Comparison of ENCODE assay signal across 8 mouse cellular contexts in the genomic region with DNA sequence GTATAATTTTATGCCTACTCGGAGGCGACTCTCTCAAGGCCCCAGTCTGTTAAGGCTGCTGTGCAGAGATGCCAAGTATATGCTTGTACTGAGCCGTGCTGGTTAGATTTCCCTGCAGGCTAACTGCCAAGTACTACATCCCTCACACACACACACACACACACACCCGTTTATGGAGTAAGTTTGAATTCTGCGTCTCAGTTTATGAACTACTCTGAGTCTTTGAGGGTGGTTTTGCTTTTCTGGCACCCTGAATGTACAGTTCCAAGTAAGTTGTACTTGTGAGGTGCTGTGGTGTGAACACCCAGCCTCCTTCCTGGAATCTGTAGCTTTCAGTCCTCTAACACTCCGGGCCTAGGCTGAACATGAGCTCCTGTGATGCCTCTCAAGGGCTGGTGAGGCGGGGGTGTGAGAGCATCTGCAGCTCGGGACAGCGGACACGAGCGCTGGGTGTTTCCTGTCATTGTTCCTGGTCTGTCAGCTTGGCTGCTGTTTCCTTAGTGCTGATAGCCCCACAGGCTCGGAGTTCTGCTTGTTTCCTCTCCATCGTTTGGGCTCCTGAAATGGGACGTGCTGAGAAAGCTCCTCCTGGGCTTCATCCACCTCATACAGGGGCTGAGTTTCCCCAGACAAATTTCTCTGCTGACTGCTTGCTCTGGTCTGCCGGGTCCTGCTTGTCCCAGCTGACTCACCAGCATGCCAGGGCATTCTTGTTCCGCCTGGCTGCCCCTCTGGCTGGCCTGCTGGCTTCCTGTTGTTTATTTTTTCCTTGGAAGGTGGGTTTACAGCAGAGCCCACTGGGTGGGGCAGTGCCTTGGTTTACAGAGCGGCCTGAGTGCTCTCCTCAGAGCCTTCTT. TPM values are rescaled to one million over a fixed set of nuclear protein-coding genes. Genes with fewer than 3 reads are reported as not detected.
A peak's percentile ranks its signal among the peaks of the same experiment; 100 is the strongest.
DNase-seq lines count a peak whose midpoint lies in the region; ATAC-seq and TF ChIP-seq lines count a peak whose summit lies in the region.

No protein-coding gene starts in this region.

- 0 out of 2 replicates have a peak, but pooled peaks cover 2% of the 10 kb centered on the region for H3K79me2 ChIP-seq in heart, adult 2 months (replicated peaks; ENCODE audit: control insufficient read depth, insufficient read depth, low read length)

- TF ChIP-seq CTCF in heart, adult 2 months (IDR thresholded peaks at IDR 0.05): no peak
- peak; percentile 21 for TF ChIP-seq CTCF in lung, postnatal 0 days (IDR thresholded peaks at IDR 0.05)

- peak; percentile 20 for DNase-seq in hindbrain, embryonic 10.5 days (ENCODE audit: low spot score)
- DNase-seq in adipocyte (ENCODE audit: low spot score): peak; percentile 18
- peak; percentile 61 to 77 for DNase-seq in heart, adult 2 months
- peak; percentile 76 for DNase-seq in lung, postnatal 0 days (ENCODE audit: low spot score)
- no peak for DNase-seq in thymus, adult 18-20 months

- no peak overlapping the region for H3K4me3 ChIP-seq in hindbrain, embryonic 10.5 days
- no peak overlapping the region for H3K4me3 ChIP-seq in hindbrain, embryonic 12.5 days
- no peak overlapping the region; the same call in 1 of the 2 replicates for H3K4me3 ChIP-seq in heart, adult 2 months
- H3K4me3 ChIP-seq in kidney, embryonic 16.5 days (ENCODE audit: low read length): peak overlapping the region; percentile 9; the same call in 1 of the 2 replicates
- H3K4me3 ChIP-seq in lung, postnatal 0 days (ENCODE audit: low read depth, low read length): no peak overlapping the region

- H3K4me2 ChIP-seq in hindbrain, embryonic 12.5 days (replicated peaks): no peak overlapping the region
- H3K4me2 ChIP-seq in kidney, embryonic 16.5 days (replicated peaks; ENCODE audit: low read depth, low read length): peak overlapping the region; percentile 36; the same call in 1 of the 2 replicates
- H3K4me2 ChIP-seq in lung, postnatal 0 days (replicated peaks; ENCODE audit: low read depth, low read length): no peak overlapping the region

- peak overlapping the region; percentile 67 for H3K27ac ChIP-seq in hindbrain, embryonic 10.5 days
- H3K27ac ChIP-seq in hindbrain, embryonic 12.5 days: no peak overlapping the region
- peak overlapping the region; percentile 90 for H3K27ac ChIP-seq in heart, adult 2 months
- H3K27ac ChIP-seq in kidney, embryonic 16.5 days (ENCODE audit: low read length): peak overlapping the region; percentile 92
- H3K27ac ChIP-seq in lung, postnatal 0 days (ENCODE audit: low read length): peak overlapping the region; percentile 78

- WGBS in hindbrain, embryonic 10.5 days: 68% methylated on average over 17 of the region's 17 CpGs
- WGBS in hindbrain, embryonic 12.5 days: 67% methylated on average over 17 of the region's 17 CpGs
- 20% methylated on average over 17 of the region's 17 CpGs for WGBS in heart, adult 2 months
- WGBS in kidney, embryonic 16.5 days: 26% methylated on average over 17 of the region's 17 CpGs
- WGBS in lung, postnatal 0 days: 47% methylated on average over 17 of the region's 17 CpGs

- H3K36me3 ChIP-seq in hindbrain, embryonic 10.5 days: peaks cover 83% of the 10 kb centered on the region
- peaks cover 64% of the 10 kb centered on the region for H3K36me3 ChIP-seq in hindbrain, embryonic 12.5 days
- peaks cover 12% of the 10 kb centered on the region for H3K36me3 ChIP-seq in heart, adult 2 months (ENCODE audit: control insufficient read depth, insufficient read depth, low read length)
- H3K36me3 ChIP-seq in kidney, embryonic 16.5 days (ENCODE audit: insufficient read depth, low read length): peaks cover 36% of the 10 kb centered on the region
- H3K36me3 ChIP-seq in lung, postnatal 0 days (ENCODE audit: insufficient read depth, low read length): 0 out of 2 replicates have a peak, but pooled peaks cover 2% of the 10 kb centered on the region

- no peak overlapping the region for H3K9ac ChIP-seq in hindbrain, embryonic 12.5 days
- peak overlapping the region; percentile 34; the same call in 1 of the 2 replicates for H3K9ac ChIP-seq in heart, adult 2 months (ENCODE audit: low read depth, low read length)
- H3K9ac ChIP-seq in kidney, embryonic 16.5 days (replicated peaks; ENCODE audit: low read length): peak overlapping the region; percentile 46
- no peak overlapping the region for H3K9ac ChIP-seq in lung, postnatal 0 days (replicated peaks; ENCODE audit: low read depth)

- no peaks in the 10 kb centered on the region for H3K27me3 ChIP-seq in hindbrain, embryonic 10.5 days (ENCODE audit: insufficient read depth, poor library complexity, severe bottlenecking)
- H3K27me3 ChIP-seq in hindbrain, embryonic 12.5 days: no peaks in the 10 kb centered on the region
- no peaks in the 10 kb centered on the region for H3K27me3 ChIP-seq in heart, adult 2 months (ENCODE audit: control insufficient read depth, insufficient read depth, low read length)
- H3K27me3 ChIP-seq in kidney, embryonic 16.5 days (ENCODE audit: insufficient read depth, low read length): no peaks in the 10 kb centered on the region
- H3K27me3 ChIP-seq in lung, postnatal 0 days (replicated peaks; ENCODE audit: insufficient read depth, low read length): no peaks in the 10 kb centered on the region

- no peak for ATAC-seq in hindbrain, embryonic 12.5 days (ENCODE audit: low FRiP score)
- ATAC-seq in kidney, embryonic 16.5 days (ENCODE audit: low FRiP score, low TSS enrichment): peak; percentile 86
- ATAC-seq in lung, postnatal 0 days: peak; percentile 91
- ATAC-seq in CD4-positive, CD25-positive, alpha-beta regulatory T cell, adult 4 months: no peak

- intact Hi-C loops in heart, adult 2 months (cut with DNase I): no loop called here

- peak; percentile 91 for TF ChIP-seq EP300 in heart, adult 2 months (IDR thresholded peaks at IDR 0.05; ENCODE audit: insufficient read depth, low read depth, low read length)
- no peak; the same call in none of the 2 replicates for TF ChIP-seq EP300 in lung, postnatal 0 days (IDR thresholded peaks at IDR 0.05)

- peak; percentile 69 for TF ChIP-seq POLR2A in heart, adult 2 months (IDR thresholded peaks at IDR 0.05; ENCODE audit: insufficient read depth, low read depth, low read length)

- H3K9me3 ChIP-seq in hindbrain, embryonic 10.5 days: no peaks in the 10 kb centered on the region
- H3K9me3 ChIP-seq in hindbrain, embryonic 12.5 days (replicated peaks): no peaks in the 10 kb centered on the region
- no peaks in the 10 kb centered on the region for H3K9me3 ChIP-seq in kidney, embryonic 16.5 days (ENCODE audit: low read length)
- H3K9me3 ChIP-seq in lung, postnatal 0 days (ENCODE audit: low read length): no peaks in the 10 kb centered on the region

- H3K4me1 ChIP-seq in hindbrain, embryonic 10.5 days (replicated peaks): peaks cover 23% of the 10 kb centered on the region
- 0 out of 2 replicates have a peak, but pooled peaks cover 3% of the 10 kb centered on the region for H3K4me1 ChIP-seq in hindbrain, embryonic 12.5 days
- peaks cover 12% of the 10 kb centered on the region for H3K4me1 ChIP-seq in heart, adult 2 months (ENCODE audit: control insufficient read depth, insufficient read depth, low read length)
- H3K4me1 ChIP-seq in kidney, embryonic 16.5 days (ENCODE audit: insufficient read depth, low read length): peaks cover 48% of the 10 kb centered on the region
- peaks cover 3% of the 10 kb centered on the region; the same call in 1 of the 2 replicates for H3K4me1 ChIP-seq in lung, postnatal 0 days (ENCODE audit: insufficient read depth, low read depth, low read length)

RNA-seq across cellular contexts. Expression of a gene that starts 7.9 kb away (rescaled TPM):
- 56.9 and 57.5 TPM in 2 replicates for polyA plus RNA-seq in hindbrain, embryonic 10.5 days (2016; fragmentation: Nextera tagmentation; extraction: Ambion mirVana)
- polyA plus RNA-seq in hindbrain, embryonic 12.5 days (2016; fragmentation: Nextera tagmentation; extraction: Ambion mirVana): 57.6 and 62.5 TPM in 2 replicates
- total RNA-seq in heart, adult 2 months (2021): 10 to 100 TPM; 34.2 to 40.1 TPM
- 21.5 and 34.6 TPM in 2 replicates for polyA plus RNA-seq in heart, adult 2 months (2012; rRNA removed)
- polyA plus RNA-seq in kidney, embryonic 16.5 days (2015; fragmentation: Nextera tagmentation; extraction: Ambion mirVana): 44.3 and 48.8 TPM in 2 replicates
- 13.1 and 14.5 TPM in 2 replicates for polyA plus RNA-seq in lung, postnatal 0 days (2015; fragmentation: Nextera tagmentation; extraction: Ambion mirVana)
- 10 to 100 TPM; 25.2 to 36.2 TPM for polyA plus RNA-seq in CD4-positive, CD25-positive, alpha-beta regulatory T cell, adult 4 months (2017; shearing (Covaris generic))

RNA-seq across cellular contexts. Expression of a gene that starts 13.6 kb away (rescaled TPM):
- polyA plus RNA-seq in hindbrain, embryonic 10.5 days (2016; fragmentation: Nextera tagmentation; extraction: Ambion mirVana): 1,124 and 1,374 TPM in 2 replicates
- polyA plus RNA-seq in hindbrain, embryonic 12.5 days (2016; fragmentation: Nextera tagmentation; extraction: Ambion mirVana): 819 and 900 TPM in 2 replicates
- 100 to 1,000 TPM; 587 to 705 TPM for total RNA-seq in heart, adult 2 months (2021)
- 1,240 and 1,274 TPM in 2 replicates for polyA plus RNA-seq in heart, adult 2 months (2012; rRNA removed)
- polyA plus RNA-seq in kidney, embryonic 16.5 days (2015; fragmentation: Nextera tagmentation; extraction: Ambion mirVana): 1,527 and 1,553 TPM in 2 replicates
- 937 and 987 TPM in 2 replicates for polyA plus RNA-seq in lung, postnatal 0 days (2015; fragmentation: Nextera tagmentation; extraction: Ambion mirVana)
- 1,000 to 10,000 TPM; 4,123 to 4,128 TPM for polyA plus RNA-seq in CD4-positive, CD25-positive, alpha-beta regulatory T cell, adult 4 months (2017; shearing (Covaris generic))

RNA-seq across cellular contexts. Expression of a gene that starts 58.8 kb away (rescaled TPM):
- 13.3 and 15.7 TPM in 2 replicates for polyA plus RNA-seq in hindbrain, embryonic 10.5 days (2016; fragmentation: Nextera tagmentation; extraction: Ambion mirVana)
- polyA plus RNA-seq in hindbrain, embryonic 12.5 days (2016; fragmentation: Nextera tagmentation; extraction: Ambion mirVana): 19.7 and 20.6 TPM in 2 replicates
- 10 to 100 TPM; 41.2 to 48.6 TPM for total RNA-seq in heart, adult 2 months (2021)
- 40.1 and 44.9 TPM in 2 replicates for polyA plus RNA-seq in heart, adult 2 months (2012; rRNA removed)
- 5.8 and 10.7 TPM in 2 replicates for polyA plus RNA-seq in kidney, embryonic 16.5 days (2015; fragmentation: Nextera tagmentation; extraction: Ambion mirVana)
- 19.5 and 20.1 TPM in 2 replicates for polyA plus RNA-seq in lung, postnatal 0 days (2015; fragmentation: Nextera tagmentation; extraction: Ambion mirVana)
- 1 to 10 TPM; 7.3 to 8.1 TPM for polyA plus RNA-seq in CD4-positive, CD25-positive, alpha-beta regulatory T cell, adult 4 months (2017; shearing (Covaris generic))

Comparison
In these comparisons a context has a peak if more than half of its experiments do, and no peak if none do; other contexts are left out.
1. DNase-seq: peak in hindbrain, embryonic 10.5 days (single experiment), adipocyte (single experiment), heart, adult 2 months (2 of 2) and lung, postnatal 0 days (single experiment); none in thymus, adult 18-20 months (0 of 2).
2. ATAC-seq: peak in kidney, embryonic 16.5 days (single experiment) and lung, postnatal 0 days (single experiment); none in hindbrain, embryonic 12.5 days (single experiment) and CD4-positive, CD25-positive, alpha-beta regulatory T cell, adult 4 months (single experiment).
3. H3K9ac ChIP-seq: peak in heart, adult 2 months (single experiment) and kidney, embryonic 16.5 days (single experiment); none in hindbrain, embryonic 12.5 days (single experiment) and lung, postnatal 0 days (single experiment).